Mouse (Mus musculus) lung, adult 2 months (tissue): ENCODE results near the gene Plppr3. TPM values are rescaled to one million over a fixed set of nuclear protein-coding genes. Genes with fewer than 3 reads are reported as not detected.

Experiments
- DNase-seq: peaks from one replicate; pipeline ENCODE4 v3.0.0; 2022
- H3K4me1 ChIP-seq: fragments of 200-500 bp; 2 replicates; pipeline ENCODE4 v1.6.1; 2011; ENCODE audit warnings: low read length; ENCODE audit not compliant: control insufficient read depth, insufficient read depth
- H3K4me3 ChIP-seq: fragments of 200-500 bp; replicated peaks from 2 replicates; pipeline ENCODE3; 2011; ENCODE audit warnings: low read depth, mild to moderate bottlenecking, control low read depth, low read length; ENCODE audit errors: extremely low read depth
- CTCF ChIP-seq: fragments of 200-500 bp; IDR thresholded peaks from 2 replicates; pipeline ENCODE4 v1.5.1; 2011; ENCODE audit warnings: mild to moderate bottlenecking, low read length, control low read depth; ENCODE audit not compliant: insufficient read depth
- POLR2A ChIP-seq: fragments of 200-500 bp; IDR thresholded peaks from 2 replicates; pipeline ENCODE4 v1.6.1; 2011; ENCODE audit warnings: low read depth, mild to moderate bottlenecking, control low read depth, low read length, borderline replicate concordance; ENCODE audit errors: extremely low read depth
- WGBS: fragments of 180-500 bp; shearing (Covaris S2); methylation state at CpG from one replicate; pipeline ENCODE4 v1.1.7; 2018; 5-methylcytosine and 5-hydroxymethylcytosine counted together
- polyA plus RNA-seq: library from polyadenylated mRNA; depleted of rRNA; stranded (reverse); fragments of >200 nt; gene quantifications from 2 replicates; pipeline ENCODE4 v1.2.3, GENCODE M21; 2012

Gene Plppr3
- polyA plus RNA-seq, 1 experiment, result 8.9 TPM

GRCm38 (mm10) chr10:79840091-79840490 lies 34.3 kb downstream of the Plppr3 start:
- DNase-seq, result no peak
- 94% methylated on average over 3 of the region's 3 CpGs for WGBS
- Histone ChIP-seq H3K4me3 (no peak overlapping the region), H3K4me1 (peaks cover 6% of the 10 kb centered on the region)
- TF ChIP-seq CTCF (no peak), POLR2A (no peak)

GRCm38 (mm10) chr10:79838151-79838550 lies 36.3 kb downstream of the Plppr3 start:
- 27% methylated on average over 2 of the region's 2 CpGs for whole genome bisulfite sequencing
- no peak overlapping the region for H3K4me3 ChIP-seq
- peaks cover 6% of the 10 kb centered on the region for H3K4me1 ChIP-seq
- no peak for TF ChIP-seq POLR2A
- TF ChIP-seq CTCF, result no peak
- no peak for DNase-seq

GRCm38 (mm10) chr10:79836918-79837317 lies 37.5 kb downstream of the Plppr3 start:
- TF ChIP-seq POLR2A, result no peak
- no peak for TF ChIP-seq CTCF
- H3K4me3 ChIP-seq, result no peak overlapping the region
- no peak for DNase-seq
- 97% methylated on average over 3 of the region's 3 CpGs for WGBS
- peaks cover 6% of the 10 kb centered on the region for H3K4me1 ChIP-seq

GRCm38 (mm10) chr10:79834769-79835398 lies 39.5 kb downstream of the Plppr3 start:
- WGBS, result 19% methylated on average over 9 of the region's 9 CpGs
- TF ChIP-seq POLR2A (no peak), CTCF (peak; percentile 92)

GRCm38 (mm10) chr10:79832786-79833181 lies 41.6 kb downstream of the Plppr3 start:
- TF ChIP-seq CTCF, result no peak
- no peak for TF ChIP-seq POLR2A
- WGBS, result 73% methylated on average over 9 of the region's 9 CpGs
- no peak for DNase-seq
- Histone ChIP-seq H3K4me1 (no peaks in the 10 kb centered on the region), H3K4me3 (no peak overlapping the region)

More at GRCm38 (mm10) chr10:79834769-79835398, 39.5 kb downstream of the Plppr3 start:
- Histone ChIP-seq H3K4me3 (no peak overlapping the region), H3K4me1 (peaks cover 3% of the 10 kb centered on the region; the same call in 1 of the 2 replicates)
- DNase-seq, result peak; percentile 79

- Histone ChIP-seq H3K4me3 (no peak overlapping the region), H3K4me1 (no peaks in the 10 kb centered on the region)
- WGBS, result 53% methylated on average over 7 of the region's 7 CpGs
- no peak for DNase-seq
- no peak for TF ChIP-seq POLR2A
- TF ChIP-seq CTCF, result no peak
Observed at GRCm38 (mm10) chr10:79832026-79832785, 42.2 kb downstream of the Plppr3 start.

- TF ChIP-seq CTCF (no peak), POLR2A (no peak)
- H3K4me3 ChIP-seq, result no peak overlapping the region
- 87% methylated on average over 3 of the region's 3 CpGs for WGBS
- H3K4me1 ChIP-seq, result no peaks in the 10 kb centered on the region
- DNase-seq, result no peak
Observed at GRCm38 (mm10) chr10:79831583-79831982, 42.9 kb downstream of the Plppr3 start.

GRCm38 (mm10) chr10:79824413-79824812 lies 50.0 kb downstream of the Plppr3 start:
- 17% methylated on average over 6 of the region's 6 CpGs for WGBS
- TF ChIP-seq CTCF, result no peak
- TF ChIP-seq POLR2A, result no peak
- H3K4me3 ChIP-seq, result peak overlapping the region; percentile 4
- no peak for DNase-seq
- peaks cover 8% of the 10 kb centered on the region for H3K4me1 ChIP-seq

- no peak for TF ChIP-seq CTCF
- no peak for TF ChIP-seq POLR2A
- 62% methylated on average over 6 of the region's 6 CpGs for WGBS
- no peak overlapping the region for H3K4me3 ChIP-seq
- peaks cover 8% of the 10 kb centered on the region for H3K4me1 ChIP-seq
- DNase-seq, result no peak
Observed at GRCm38 (mm10) chr10:79823011-79823410, 51.4 kb downstream of the Plppr3 start.
